Mouse (Mus musculus) spleen, postnatal 0 days (tissue): ENCODE results near the gene AU022252. TPM values are rescaled to one million over a fixed set of nuclear protein-coding genes. Genes with fewer than 3 reads are reported as not detected.

Experiments
- polyA plus RNA-seq: library from polyadenylated mRNA; unstranded; fragments of >200 nt; fragmentation: Nextera tagmentation; extraction: Ambion mirVana; gene quantifications from 2 replicates; pipeline ENCODE4 v1.2.1, GENCODE M21; 2015

Gene AU022252
- polyA plus RNA-seq = 10.2 and 12.2 TPM in 2 replicates

GRCm38 (mm10) chr4:119232410-119233255 is at the start of gene AU022252, which contains the start of gene P3h1:
Gene AU022252, minus strand, starts transcription at chr4:119232712.
Gene P3h1, plus strand, starts transcription at chr4:119232915.

GRCm38 (mm10) chr4:119255351-119255750 is 22.8 kb upstream of the AU022252 start, which contains the start of gene Cldn19:
Gene Cldn19, plus strand, starts transcription at chr4:119255414.

GRCm38 (mm10) chr4:119218169-119218568 is 14.3 kb downstream of the AU022252 start, which contains the start of gene Tmem269:
Gene Tmem269, minus strand, starts transcription at chr4:119218217.

GRCm38 (mm10) chr4:119194909-119195581 is 37.5 kb downstream of the AU022252 start, which contains the start of gene Svbp:
Gene Svbp, plus strand, starts transcription at chr4:119195306.

GRCm38 (mm10) chr4:119189864-119190263 is 42.6 kb downstream of the AU022252 start, which contains the start of gene Ermap:
Gene Ermap, minus strand, starts transcription at chr4:119190011.

GRCm38 (mm10) chr4:119173851-119174453 is 58.6 kb downstream of the AU022252 start, which contains the start of gene Zfp691:
Gene Zfp691, minus strand, starts transcription at chr4:119174195.

Other genes starting within 250 kb of the AU022252 start
- 25.6 and 28.5 TPM in 2 replicates for gene Slc2a1, start 124.0 kb downstream of the AU022252 start, polyA plus RNA-seq
- 3.8 and 5.5 TPM in 2 replicates for gene Zfp691, start 58.5 kb downstream of the AU022252 start, polyA plus RNA-seq
- gene Ermap, start 42.7 kb downstream of the AU022252 start, polyA plus RNA-seq = 377 and 407 TPM in 2 replicates
- 160 and 171 TPM in 2 replicates for gene Svbp, start 37.4 kb downstream of the AU022252 start, polyA plus RNA-seq
- gene Tmem269, start 14.5 kb downstream of the AU022252 start, polyA plus RNA-seq = not detected in 2 replicates
- 12.8 and 16.5 TPM in 2 replicates for gene P3h1, start 203 bp upstream of the AU022252 start, polyA plus RNA-seq
- gene Cldn19, start 22.7 kb upstream of the AU022252 start, polyA plus RNA-seq = 0.05 TPM in 1 of 2 replicates, not detected in the other
- 364 and 377 TPM in 2 replicates for gene Ybx1, start 61.9 kb upstream of the AU022252 start, polyA plus RNA-seq
- gene Ppih, start 87.8 kb upstream of the AU022252 start, polyA plus RNA-seq = 73.6 and 84.5 TPM in 2 replicates
- 1.1 and 1.2 TPM in 2 replicates for gene Ccdc30, start 182.8 kb upstream of the AU022252 start, polyA plus RNA-seq
- gene Ppcs, start 189.7 kb upstream of the AU022252 start, polyA plus RNA-seq = 12.7 and 16.7 TPM in 2 replicates
- 0.17 TPM in 1 of 2 replicates, not detected in the other for gene Zmynd12, start 190.1 kb upstream of the AU022252 start, polyA plus RNA-seq